Mouse (Mus musculus) bone marrow, adult 2 months (tissue): Measurements from ENCODE around the gene Tnnc1. TPM values are rescaled to one million over a fixed set of nuclear protein-coding genes. Genes with fewer than 3 reads are reported as not detected.
A peak's percentile ranks its signal among the peaks of the same experiment; 100 is the strongest.

Experiments
- H3K27ac ChIP-seq: fragments of 200-500 bp; 2 replicates; pipeline ENCODE4 v1.5.1; 2012; ENCODE audit warnings: low read depth, mild to moderate bottlenecking, control low read depth, inconsistent platforms, low read length; ENCODE audit not compliant: control insufficient read depth, poor library complexity, insufficient read depth
- H3K4me1 ChIP-seq: fragments of 200-500 bp; 2 replicates; pipeline ENCODE4 v1.6.1; 2011; ENCODE audit warnings: low read length; ENCODE audit not compliant: control insufficient read depth, insufficient read depth
- H3K4me3 ChIP-seq: fragments of 200-500 bp; replicated peaks from 2 replicates; pipeline ENCODE3; 2011; ENCODE audit warnings: mild to moderate bottlenecking, low read depth, low read length, control low read depth; ENCODE audit not compliant: control insufficient read depth
- CTCF ChIP-seq: fragments of 200-500 bp; IDR thresholded peaks from 2 replicates; pipeline ENCODE4 v1.5.1; 2011; ENCODE audit warnings: low read length, control low read depth; ENCODE audit not compliant: control insufficient read depth, insufficient read depth
- POLR2A ChIP-seq: fragments of 200-500 bp; IDR thresholded peaks from 2 replicates; pipeline ENCODE4 v1.6.1; 2011; ENCODE audit warnings: low read depth, mild to moderate bottlenecking, control low read depth, low read length, borderline replicate concordance; ENCODE audit not compliant: control insufficient read depth
- WGBS: fragments of 180-500 bp; shearing (Covaris S2); methylation state at CpG from one replicate; pipeline ENCODE4 v1.1.7; 2018; 5-methylcytosine and 5-hydroxymethylcytosine counted together
- polyA plus RNA-seq: library from polyadenylated mRNA; stranded (reverse); fragments of >200 nt; gene quantifications from 2 replicates; pipeline ENCODE4 v1.2.4, GENCODE M21; 2011; ENCODE audit warnings: low replicate concordance; ENCODE audit not compliant: missing spikeins, insufficient read depth, insufficient read length

The Tnnc1 gene
- polyA plus RNA-seq, 1 experiment: not detected

GRCm38 (mm10) chr14:31260932-31261331, 52.8 kb downstream of the Tnnc1 start:
- H3K27ac ChIP-seq: peak overlapping the region; percentile 21; the same call in 1 of the 2 replicates
- no peak for TF ChIP-seq CTCF
- TF ChIP-seq POLR2A: no peak
- 83% methylated on average over 9 of the region's 9 CpGs for WGBS
- no peak overlapping the region for H3K4me3 ChIP-seq
- 0 out of 2 replicates have a peak, but pooled peaks cover 2% of the 10 kb centered on the region for H3K4me1 ChIP-seq

Other genes starting within 250 kb of the Tnnc1 start
- gene Glt8d1, start 206.9 kb upstream of the Tnnc1 start, polyA plus RNA-seq: 24.8 and 38.7 TPM in 2 replicates
- 59.6 and 85.6 TPM in 2 replicates for gene Spcs1, start 206.6 kb upstream of the Tnnc1 start, polyA plus RNA-seq
- 31.8 and 46.8 TPM in 2 replicates for gene Pbrm1, start 189.2 kb upstream of the Tnnc1 start, polyA plus RNA-seq
- 56.0 and 119 TPM in 2 replicates for gene Gnl3, start 189.2 kb upstream of the Tnnc1 start, polyA plus RNA-seq
- gene Smim4, start 79.4 kb upstream of the Tnnc1 start, polyA plus RNA-seq: 29.0 and 45.8 TPM in 2 replicates
- 22.9 and 25.2 TPM in 2 replicates for gene Nt5dc2, start 77.3 kb upstream of the Tnnc1 start, polyA plus RNA-seq
- 56.3 and 73.4 TPM in 2 replicates for gene Stab1, start 39.7 kb upstream of the Tnnc1 start, polyA plus RNA-seq
- 102 and 233 TPM in 2 replicates for gene Nisch, start 8.6 kb downstream of the Tnnc1 start, polyA plus RNA-seq
- 1.1 and 2.7 TPM in 2 replicates for gene Sema3g, start 9.5 kb downstream of the Tnnc1 start, polyA plus RNA-seq
- 4.5 and 9.9 TPM in 2 replicates for gene Phf7, start 43.0 kb downstream of the Tnnc1 start, polyA plus RNA-seq
- gene Bap1, start 43.1 kb downstream of the Tnnc1 start, polyA plus RNA-seq: 15.9 and 26.9 TPM in 2 replicates
- gene Dnah1, start 115.6 kb downstream of the Tnnc1 start, polyA plus RNA-seq: 0.13 and 0.27 TPM in 2 replicates
- 13.1 and 14.8 TPM in 2 replicates for gene Capn7, start 128.3 kb downstream of the Tnnc1 start, polyA plus RNA-seq
- 14.6 and 24.0 TPM in 2 replicates for gene Sh3bp5, start 227.8 kb downstream of the Tnnc1 start, polyA plus RNA-seq